Mouse (Mus musculus) naive thymus-derived CD4-positive, alpha-beta T cell, adult 2 months (primary cell): ENCODE results near the gene Gcgr.
"Not testable (repeated sequence)": the region's sequence is repeated elsewhere in the genome, so short reads cannot be mapped to it uniquely, and the experiment has no call there.

Source experiments
- DNase-seq: peaks from one replicate; pipeline ENCODE4 v3.0.0-alpha.2; 2011; ENCODE audit warnings: low read depth

The Gcgr gene

DNA sequence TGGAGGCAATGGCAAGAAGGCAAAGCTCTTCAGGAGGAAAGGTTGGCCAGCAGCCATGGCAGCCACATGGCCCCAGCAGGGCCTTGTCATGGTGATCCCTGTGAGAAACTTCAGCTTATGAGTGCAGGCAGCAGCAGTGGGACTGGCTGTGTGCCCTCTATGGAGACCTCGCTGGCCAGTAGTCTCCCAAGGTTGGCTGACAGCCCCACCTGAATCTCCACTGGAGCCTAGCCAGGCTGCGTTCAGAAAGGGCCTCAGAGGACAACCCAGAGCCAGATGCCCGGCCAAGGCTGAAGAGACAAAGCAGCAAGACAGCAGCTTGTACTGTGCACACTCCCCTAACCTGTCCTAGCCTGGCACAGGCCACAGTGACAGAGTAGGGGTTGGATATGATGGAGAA lies 8.0 kb downstream of the Gcgr start:
- DNase-seq = no peak

- DNase-seq = no peak
These were observed 8.4 kb downstream of the Gcgr start for GRCm38 (mm10) chr11:120538955-120539284.

DNA sequence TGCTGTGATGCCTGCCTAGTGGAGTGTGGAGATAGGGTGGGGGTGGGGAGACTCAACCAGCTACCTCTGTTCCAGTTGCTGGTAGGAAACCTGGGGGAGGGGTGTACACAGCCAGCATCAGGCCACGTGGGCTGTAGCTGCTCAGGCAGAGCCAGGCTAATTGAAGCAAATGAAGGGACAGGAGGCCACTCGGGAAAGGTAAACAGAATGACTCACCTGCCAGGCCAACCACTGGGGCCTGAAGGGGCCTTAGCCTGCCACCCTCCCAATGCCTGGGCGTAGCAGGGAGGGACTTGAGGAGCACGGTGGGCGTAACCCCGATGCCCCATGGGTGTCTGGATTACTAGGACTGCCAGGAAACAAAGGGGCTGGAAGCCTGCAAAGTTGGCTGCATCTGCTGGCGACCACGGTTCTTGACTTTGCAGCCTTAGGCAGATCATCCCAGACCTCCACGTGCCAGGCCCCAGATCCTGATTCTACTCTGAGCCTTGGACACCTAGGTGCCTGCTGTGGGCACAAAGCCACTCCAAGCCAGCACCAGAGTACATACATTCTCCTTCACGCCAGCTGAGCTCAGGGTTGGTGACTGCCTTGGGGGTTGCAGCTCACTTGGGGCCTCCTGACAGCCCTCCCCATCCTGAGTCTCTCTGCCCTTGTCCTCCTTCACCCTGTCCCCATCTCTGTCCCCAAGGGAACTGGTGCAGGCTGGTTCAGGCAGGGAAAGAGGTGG lies 9.0 kb downstream of the Gcgr start:
- no peak for DNase-seq

DNA sequence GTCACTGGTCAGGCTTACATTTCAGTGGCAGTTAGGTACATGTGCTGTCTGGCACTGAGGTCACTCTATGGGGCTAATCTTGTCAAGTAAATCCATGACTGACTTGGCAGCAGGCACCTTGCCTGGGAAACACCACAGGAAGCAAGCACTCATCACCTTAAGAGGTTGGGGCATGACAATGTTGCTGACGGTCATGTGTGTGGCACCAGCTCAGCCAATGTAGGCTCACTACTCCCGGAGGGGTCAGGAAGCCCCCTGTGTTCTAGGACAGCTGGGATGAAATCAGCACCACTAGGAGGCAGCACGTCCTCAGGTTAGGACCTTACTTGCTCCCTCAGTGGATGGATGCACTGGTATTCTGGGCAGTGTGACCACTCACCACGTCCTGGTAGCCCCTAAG lies 11.4 kb downstream of the Gcgr start:
- no peak for DNase-seq

DNA sequence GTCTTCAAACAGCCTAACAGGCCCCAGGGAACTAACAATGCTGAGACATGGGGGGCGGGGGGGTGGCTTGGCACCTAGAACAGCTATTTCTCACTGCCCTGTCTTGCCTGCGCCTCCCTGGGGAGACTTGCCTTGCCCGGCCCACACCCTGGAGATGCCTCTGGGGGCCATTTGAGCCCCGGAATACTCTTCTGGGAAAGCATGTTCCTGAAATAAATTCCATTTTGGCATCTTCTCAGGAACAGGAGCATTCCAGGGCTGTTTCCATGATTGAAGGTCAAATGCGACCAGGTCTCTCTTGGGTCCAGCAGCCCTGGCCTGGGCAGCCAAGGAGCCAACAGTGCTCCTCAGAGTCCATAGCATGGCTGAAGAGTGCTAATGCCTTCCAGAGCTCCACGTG lies 11.9 kb downstream of the Gcgr start:
- DNase-seq = no peak

- no peak for DNase-seq
These were observed 15.5 kb downstream of the Gcgr start for GRCm38 (mm10) chr11:120545964-120546363.

- DNase-seq = peak; percentile 48
These were observed 17.0 kb downstream of the Gcgr start for GRCm38 (mm10) chr11:120547469-120547868.

DNA sequence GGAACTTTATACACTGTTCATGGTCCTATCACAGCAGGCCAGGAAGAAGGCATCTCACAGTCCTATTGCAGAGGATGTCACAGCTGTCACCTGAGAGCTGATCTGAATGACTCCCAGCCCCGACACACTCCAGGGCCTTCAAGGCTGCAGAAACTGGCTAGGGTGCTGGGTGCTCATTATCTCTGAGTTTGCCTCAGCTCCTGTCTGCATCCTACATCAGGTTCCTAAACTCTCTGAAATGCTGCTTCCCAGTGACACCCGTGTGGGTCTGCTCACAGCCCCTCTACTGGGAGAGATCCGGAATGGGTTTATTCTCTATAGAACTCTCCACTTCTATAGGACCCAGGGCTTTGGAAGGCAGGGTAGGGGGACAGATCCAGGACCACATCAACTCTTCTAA lies 17.7 kb downstream of the Gcgr start:
- no peak for DNase-seq

DNA sequence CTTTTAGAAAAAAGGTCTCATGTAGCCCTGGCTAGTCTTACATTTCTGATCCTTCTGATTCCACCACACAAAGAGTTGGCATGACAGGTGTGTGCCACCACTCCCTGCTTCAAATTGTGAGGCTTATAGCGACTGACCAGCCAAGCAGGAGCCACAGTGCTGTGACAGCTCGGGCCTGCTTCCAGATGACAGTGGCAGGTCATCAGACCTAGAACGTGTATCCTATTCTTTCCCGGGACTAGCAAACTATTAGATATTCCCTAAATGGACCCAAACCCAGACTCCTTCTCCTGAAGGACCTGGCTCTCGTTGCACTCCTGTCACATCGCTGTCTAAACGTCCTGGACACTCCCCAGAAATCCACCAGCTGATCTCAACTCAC lies 18.3 kb downstream of the Gcgr start:
- DNase-seq = peak; percentile 24

DNA sequence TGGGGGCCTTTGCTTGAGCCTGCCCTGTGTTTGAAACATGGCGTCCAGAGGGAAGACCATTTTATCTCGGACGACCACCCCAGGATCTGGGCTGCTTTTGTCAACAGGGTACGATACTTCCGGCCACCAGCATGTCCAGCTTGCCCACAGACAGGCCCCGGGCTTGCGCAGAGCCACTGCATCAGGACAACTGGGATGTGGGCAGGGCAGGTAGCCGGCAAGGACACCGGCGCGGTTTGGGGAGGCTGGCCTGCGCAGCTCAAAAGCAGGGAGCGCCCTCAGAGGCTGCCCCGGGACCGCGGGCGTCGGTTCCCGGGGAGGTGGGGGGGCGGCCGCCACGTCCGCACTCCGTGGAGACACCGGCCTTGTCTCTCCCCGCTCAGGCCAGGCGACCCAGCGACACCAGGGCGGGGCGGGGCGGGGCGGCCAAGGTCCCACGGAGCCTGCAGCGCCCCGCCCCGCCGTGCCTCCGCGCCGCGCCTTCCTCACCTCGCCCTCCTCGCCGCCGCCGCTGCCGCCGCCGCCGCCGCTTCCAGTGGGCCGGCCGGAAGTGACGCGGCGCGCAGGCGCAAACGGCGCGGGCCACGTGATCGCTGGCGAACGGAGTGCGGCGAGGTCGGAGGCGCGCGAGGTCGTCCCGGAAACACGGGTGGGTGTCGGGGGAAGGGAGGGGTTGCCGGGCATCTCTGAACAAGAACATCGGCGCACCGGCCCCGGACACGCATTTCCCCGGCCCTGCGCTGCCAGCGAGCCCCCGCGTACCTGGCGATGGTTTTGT lies 18.9 kb downstream of the Gcgr start, which contains the start of gene Mcrip1:
TSS of gene Mcrip1 (minus strand) at position 560 of the 778 bp plus-strand sequence.
- DNase-seq = peak; percentile 93

DNA sequence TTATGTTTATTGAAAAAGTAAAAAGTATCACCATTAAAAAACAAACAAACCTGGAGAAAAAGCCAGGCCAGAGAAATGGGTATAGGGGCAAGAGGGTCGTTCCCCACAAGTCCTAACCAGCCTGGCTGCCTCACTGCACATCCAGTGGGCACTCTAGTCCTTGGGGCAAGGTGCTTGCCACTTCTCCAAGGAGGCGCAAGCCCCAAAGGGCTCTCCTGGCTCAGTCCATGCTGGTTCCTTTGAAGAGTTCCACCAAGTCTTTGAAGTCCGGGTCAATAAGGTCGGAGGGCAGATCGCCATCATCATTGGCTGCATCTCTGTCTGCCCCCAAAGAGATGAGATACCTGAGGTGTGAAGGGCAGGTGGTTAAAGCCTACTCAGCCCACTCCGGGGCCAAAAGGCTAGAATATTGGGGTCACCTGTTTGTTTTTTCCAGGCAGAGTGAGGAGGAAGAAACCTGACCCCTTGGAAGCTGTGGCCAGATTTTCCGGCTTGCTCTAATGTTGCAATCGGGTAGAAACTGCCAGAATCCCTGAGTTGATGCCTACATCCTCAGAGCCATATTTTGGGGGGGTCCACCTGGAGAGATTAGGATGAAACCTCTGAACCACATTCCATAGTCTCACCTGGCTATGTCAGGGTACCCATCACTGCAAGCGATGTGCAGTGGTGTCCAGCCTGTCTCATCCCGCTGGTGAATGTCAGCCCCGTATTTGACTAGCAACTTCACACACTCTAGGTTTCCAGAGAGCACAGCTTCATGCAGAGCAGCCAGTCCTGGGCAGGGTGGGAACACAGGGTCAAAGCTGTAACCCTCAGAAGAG lies 19.7 kb downstream of the Gcgr start:
- peak; percentile 25 for DNase-seq

- DNase-seq = no peak
These were observed 20.4 kb downstream of the Gcgr start, which contains the start of gene Ppp1r27 for GRCm38 (mm10) chr11:120550810-120551440. Ppp1r27 (minus strand) TSS chr11:120551132.

GRCm38 (mm10) chr11:120552736-120553135 lies 22.2 kb downstream of the Gcgr start:
- DNase-seq = no peak

DNA sequence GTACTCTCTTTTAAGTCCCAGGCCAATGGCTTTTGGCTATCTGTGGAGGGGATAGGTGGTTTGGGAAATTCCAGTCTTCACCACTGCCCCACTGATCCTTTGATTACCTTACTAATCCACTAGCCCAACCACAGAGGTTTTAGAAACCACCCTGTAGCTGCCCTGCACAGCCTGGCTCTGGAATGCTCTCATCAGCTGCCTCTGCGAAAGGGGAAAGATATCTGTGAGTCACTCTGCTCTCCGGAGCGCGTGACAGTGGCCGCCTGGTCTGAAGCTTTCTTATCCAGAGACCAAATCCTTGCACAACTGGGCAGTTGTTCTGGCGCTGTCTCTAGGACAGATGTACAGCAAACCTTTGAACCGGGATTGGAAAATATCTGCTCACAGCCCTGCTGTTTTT lies 24.3 kb downstream of the Gcgr start:
- no peak for DNase-seq

DNA sequence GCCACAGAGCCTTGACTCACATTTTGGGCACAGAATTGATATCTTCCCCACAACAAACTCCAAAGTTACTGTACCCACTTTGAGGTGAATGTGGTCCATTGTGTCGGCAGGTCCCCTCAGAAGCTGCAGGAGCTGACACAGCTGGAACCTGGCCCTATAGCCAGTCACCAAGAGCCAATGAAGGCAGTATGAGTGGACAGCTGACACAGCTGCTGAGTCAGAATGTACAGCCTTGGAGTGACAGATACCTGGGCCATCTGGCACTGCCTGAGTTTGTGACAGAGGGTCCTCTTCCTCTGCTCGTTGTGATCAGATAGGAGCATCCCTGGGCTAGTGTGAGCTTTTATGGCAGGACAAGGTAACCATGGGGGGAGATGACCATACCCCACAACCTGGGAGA lies 24.8 kb downstream of the Gcgr start:
- no peak for DNase-seq

- DNase-seq = not testable (repeated sequence)
These were observed 28.3 kb downstream of the Gcgr start for GRCm38 (mm10) chr11:120558843-120559242.

DNA sequence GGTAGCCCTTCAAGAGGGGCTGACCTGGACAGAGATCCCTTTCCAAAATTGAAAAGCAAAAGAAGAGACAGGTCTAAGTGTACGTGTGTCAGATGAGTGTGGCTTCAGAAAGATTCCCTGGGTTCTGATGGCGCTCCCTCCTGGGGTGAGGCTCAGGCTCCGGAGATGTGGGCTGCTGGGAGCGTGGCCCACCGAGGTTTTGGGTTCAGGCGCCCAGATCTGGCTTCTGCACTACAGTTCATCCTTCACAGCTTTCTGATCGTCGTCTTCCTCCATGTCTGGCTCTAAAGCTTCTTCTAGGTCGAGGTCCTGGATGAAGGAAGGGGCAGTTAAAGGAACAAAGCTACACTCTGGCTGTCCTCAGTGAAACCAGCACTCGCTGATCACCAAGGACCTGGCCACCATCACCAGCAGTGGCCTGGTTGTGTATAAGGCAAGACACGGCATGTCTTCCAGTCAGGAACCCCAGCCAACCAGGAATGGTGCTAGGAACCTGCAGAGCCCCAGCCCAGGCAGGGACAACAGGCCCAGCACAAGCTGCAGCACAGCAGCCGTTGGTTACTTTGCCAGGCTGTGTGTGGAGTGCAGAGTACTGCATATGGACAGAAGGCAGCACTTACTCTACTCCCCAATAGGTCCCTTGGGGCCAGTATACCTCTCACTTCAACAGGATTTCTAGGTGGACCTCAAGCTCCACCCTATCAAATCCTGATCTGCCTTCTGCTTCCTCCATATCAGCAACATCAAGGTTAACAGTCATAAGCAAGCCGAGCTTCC lies 30.6 kb downstream of the Gcgr start:
- DNase-seq = no peak

DNA sequence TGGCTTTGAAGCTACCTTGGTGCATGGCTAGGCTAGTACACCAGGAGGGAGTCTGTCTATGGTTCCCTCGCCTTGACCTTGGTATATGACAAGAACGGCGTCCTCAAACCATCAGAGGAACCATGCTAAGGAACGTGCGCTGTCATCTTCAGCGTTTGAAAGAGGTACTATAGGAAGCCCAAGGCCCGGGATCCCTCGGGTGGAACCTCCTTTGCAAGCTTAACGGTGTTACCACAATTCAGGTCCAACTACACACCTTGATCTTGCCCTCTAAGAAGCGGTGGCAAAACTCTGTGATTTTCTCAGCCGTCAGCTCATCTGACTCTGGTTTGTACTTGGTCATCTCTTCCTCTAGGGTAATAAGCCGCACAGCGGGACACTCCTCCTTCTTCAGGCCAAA lies 32.5 kb downstream of the Gcgr start:
- DNase-seq = no peak

DNA sequence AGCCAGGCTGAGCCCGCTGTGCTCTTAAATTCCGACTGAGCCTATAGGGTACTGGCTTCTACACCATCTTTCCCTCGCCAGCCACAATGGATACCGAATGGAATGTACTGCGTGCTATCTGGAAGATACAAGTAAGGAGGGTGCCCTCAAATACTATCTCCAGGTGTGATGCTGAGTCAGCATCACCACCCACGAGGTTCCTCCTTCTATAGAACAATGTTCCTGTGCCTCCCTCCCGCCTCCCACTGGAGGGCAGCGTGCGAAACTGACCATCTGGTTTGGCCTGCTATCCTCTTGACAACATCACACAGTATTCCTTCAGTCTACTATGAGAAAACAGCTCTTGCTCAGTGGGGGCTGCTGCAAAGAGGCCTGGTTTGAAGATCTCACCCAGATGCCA lies 34.6 kb downstream of the Gcgr start:
- no peak for DNase-seq

DNA sequence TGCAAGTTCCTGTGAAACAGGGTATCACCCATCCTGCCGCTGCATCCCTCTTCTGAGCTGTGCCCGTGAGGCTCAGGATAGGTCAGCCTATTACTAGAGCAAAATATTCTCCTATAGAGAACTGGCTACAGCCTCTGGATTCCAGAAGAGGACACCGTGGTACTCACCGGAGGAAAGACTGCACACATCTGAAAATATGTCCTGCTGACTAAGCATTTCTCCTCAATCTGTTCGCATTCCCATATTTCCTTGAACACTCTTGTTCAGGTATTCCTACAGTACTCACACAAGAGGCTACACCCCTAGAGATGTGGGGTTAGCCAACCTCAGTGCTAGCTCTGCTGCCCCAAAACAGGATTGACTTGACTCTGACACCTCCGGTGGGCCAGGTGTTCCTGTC lies 37.8 kb downstream of the Gcgr start:
- no peak for DNase-seq

- DNase-seq = no peak
These were observed 40.6 kb downstream of the Gcgr start for GRCm38 (mm10) chr11:120571122-120571521.
